Mouse (Mus musculus) embryonic fibroblast, embryonic 13.5 days (primary cell): ENCODE results near the gene Mrpl34.

Experiments
- CTCF ChIP-seq: IDR thresholded peaks from 2 replicates; pipeline ENCODE4 v1.5.1; 2011; ENCODE audit warnings: mild to moderate bottlenecking, control low read depth, low read length, moderate library complexity, borderline replicate concordance; ENCODE audit not compliant: insufficient read depth
- POLR2A ChIP-seq: IDR thresholded peaks from 2 replicates; pipeline ENCODE4 v1.6.1; 2011; ENCODE audit warnings: low read depth, mild to moderate bottlenecking, control low read depth, low read length, moderate library complexity

- no peak for TF ChIP-seq CTCF
- TF ChIP-seq POLR2A, result peak; percentile 61
Observed at GRCm38 (mm10) chr8:71485142-71486135, 20.7 kb downstream of the Mrpl34 start, which contains the start of gene Ano8.
